Mouse (Mus musculus) erythroblast, adult 5-6 weeks (primary cell): ENCODE measurements around the gene Nup107. TPM values are rescaled to one million over a fixed set of nuclear protein-coding genes. Genes with fewer than 3 reads are reported as not detected.

Experiments used
- ATAC-seq: replicated peaks from 2 replicates; pipeline ENCODE4 v1.8.0; 2016; ENCODE audit warnings: moderate number of reproducible peaks, mild to moderate bottlenecking, moderate TSS enrichment, inconsistent platforms; ENCODE audit not compliant: poor library complexity, low FRiP score, severe bottlenecking
- total RNA-seq, 2 experiments: library from RNA; stranded (forward) in 1 of 2; stranded (reverse) in 1 of 2; fragments of 150-400 nt in 1 of 2; fragments of 200-764, 138-1000 nt in 1 of 2; gene quantifications; 2 replicates each; pipeline versions ENCODE4 v1.2.3 to v1.2.4; 2015 to 2017; ENCODE audit warnings: low replicate concordance in 2 of 2

Nup107 gene
- total RNA-seq, 2 experiments from 2014 or later, result 14.6 to 24.7 TPM

DNA sequence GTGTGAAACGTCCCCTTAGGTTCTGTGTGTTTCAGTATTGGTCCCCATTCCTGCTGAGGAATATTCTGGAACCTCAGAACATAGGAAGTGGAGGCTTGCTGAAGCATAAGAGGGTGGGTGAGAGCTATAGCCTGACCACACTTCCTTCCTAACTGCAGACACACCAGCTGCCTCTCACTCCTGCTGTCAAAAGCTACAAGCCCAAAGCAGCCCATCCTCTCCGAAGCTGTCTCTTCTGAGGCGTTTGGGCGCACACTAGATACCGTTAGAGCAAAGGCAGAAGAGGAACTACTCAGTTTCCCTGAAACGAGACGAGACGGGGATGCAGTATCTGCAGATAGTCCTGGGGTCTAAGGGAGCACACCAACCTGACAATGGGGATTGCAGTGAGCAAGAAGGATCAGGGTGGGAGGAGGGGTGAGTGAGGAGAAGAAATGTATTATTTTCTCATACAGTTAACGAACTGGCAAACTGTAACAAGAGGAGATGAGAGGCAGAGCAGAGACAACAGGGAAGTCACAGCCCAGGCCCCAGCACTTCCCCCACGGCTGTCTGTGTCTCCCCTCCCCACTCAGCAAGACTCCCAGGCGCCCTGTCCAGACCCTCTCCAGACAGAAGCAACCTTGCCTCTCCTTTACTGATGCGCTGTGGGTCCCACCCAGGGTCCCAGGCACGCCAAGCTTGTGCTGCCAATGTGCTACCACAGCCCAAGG, 37.3 kb downstream of the Nup107 start:
- 0 out of 2 replicates have a peak, but pooled peaks have one; percentile 41 for ATAC-seq

DNA sequence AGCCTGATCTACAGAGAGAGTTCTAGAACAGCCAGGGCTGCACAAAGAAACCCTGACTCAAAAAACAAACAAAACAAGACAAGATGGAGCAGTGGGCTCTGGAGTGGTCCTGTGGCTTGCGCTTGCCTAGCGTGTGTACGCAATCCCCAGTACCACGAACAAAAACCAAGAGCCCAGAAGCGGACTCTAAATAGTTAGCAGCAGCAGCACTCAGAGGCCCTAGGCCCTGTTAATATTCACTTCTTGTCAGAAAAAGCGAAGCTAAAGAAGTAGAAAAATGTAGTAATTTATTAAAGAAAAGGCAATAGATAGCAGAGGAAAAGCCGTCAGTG, 37.9 kb downstream of the Nup107 start:
- no peak for ATAC-seq

DNA sequence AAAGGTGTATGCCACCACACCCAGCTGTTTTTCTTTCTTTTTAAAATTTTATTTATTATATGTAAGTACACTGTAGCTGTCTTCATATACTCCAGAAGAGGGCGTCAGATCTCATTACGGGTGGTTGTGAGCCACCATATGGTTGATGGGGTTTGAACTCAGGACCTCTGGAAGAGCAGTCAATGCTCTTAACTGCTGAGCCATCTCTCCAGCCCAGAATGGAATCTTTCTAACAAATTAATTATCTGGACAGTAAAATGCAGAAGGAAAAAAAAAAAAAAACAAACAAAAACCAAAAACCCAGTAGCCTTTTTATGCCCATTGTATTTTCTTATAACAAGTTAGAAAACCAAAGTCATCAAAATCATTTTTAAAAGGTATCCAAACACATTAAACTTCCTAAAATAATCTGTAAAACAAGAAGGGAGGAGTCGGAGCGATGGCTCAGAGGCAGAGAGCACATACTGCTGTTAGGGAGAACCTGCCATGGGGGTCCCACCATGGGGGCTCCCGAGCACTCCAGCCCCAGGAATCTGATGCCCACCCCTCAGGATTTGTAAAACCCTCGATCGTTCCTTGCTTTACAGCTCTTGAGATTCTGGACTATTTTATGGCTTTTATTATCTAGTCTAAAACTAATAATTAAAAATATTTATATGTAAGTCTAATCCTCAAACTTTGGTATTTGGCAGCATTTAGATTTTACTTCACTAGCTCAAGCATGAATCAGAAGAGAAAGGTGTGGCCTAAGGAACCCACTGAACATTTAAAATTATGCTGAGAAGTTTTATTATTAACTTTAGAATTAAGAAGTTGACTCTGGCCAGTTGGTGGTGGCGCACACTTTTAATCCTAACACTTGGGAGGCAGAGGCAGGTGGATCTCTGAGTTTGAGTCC, 38.5 kb downstream of the Nup107 start:
- no peak for ATAC-seq

DNA sequence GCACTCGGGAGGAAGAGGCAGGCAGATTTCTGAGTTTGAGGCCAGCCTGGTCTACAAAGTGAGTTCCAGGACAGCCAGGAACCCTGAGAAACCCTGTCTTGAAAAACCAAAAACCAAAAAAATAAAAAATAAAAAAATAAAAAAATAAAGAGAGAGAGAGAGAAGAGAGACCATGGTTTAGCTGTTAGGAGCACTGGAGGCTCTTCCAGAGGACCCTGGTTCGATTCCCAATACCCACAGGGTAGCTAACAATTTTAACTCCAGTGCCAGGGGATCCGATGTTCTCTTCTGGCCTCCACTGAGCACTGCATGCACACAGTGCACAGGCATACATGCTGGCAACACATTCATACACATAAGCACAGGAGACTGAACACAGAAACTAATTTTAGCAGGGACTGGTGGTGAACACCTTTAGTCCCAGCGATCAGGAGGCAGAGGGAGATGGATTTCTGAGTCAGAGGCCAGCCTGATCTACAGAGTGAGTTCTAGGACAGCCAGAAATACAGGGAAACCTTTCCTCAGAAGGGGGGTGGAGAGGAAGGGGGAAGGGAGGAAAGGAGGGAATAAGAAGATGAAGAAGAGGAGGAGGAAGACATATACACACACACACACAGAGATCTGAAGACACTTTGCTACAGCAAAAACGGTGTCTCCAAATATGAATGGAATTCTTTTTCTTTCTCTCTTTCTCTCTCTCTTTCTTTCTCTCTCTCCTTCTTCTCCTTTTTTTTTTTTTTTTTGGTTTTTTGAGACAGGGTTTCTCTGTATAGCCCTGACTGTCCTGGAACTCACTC, 39.5 kb downstream of the Nup107 start:
- ATAC-seq, result no peak

DNA sequence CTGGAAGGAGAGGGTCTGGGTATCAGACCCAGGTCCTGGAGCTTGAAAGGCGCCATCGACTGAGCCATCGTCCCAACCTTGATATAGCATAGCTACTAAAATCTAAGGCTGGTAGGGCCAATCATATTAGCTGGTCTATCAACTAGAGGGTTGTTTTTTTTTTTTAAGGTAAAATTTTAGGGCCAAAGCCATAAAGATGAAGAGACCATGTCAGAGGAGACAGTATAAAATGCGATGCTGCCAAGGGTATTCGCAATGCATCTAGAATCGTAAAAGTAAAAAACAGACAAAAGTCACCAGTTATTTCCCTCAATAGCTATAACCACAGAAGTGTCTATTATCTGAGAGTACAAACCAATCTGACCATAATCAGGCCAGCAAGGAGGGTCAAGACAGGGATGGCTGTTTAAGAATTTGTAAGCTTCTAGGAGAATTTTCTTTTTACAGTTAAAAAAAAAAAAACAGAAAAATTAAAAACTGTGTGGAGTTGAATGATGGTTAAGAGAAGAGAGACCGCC, 40.1 kb downstream of the Nup107 start:
- no peak for ATAC-seq

DNA sequence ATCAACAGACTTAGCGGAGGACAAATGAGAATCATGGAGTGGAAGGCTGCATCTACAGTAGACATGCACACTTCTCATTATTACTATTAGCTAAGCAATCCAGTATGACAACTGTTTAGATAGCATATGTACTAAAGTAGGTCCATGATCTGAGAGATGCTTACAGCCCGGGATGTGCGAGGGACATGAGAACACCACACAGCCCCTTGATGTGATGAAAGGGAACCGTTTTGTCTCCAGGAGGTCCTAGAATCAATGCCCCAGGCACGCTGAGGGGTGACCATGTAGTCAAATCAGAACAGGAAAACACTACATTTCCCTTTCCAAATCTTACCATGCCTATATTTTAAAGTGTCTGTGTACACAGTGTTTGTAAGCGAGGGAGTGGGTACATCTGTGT, 40.8 kb downstream of the Nup107 start:
- ATAC-seq, result no peak

DNA sequence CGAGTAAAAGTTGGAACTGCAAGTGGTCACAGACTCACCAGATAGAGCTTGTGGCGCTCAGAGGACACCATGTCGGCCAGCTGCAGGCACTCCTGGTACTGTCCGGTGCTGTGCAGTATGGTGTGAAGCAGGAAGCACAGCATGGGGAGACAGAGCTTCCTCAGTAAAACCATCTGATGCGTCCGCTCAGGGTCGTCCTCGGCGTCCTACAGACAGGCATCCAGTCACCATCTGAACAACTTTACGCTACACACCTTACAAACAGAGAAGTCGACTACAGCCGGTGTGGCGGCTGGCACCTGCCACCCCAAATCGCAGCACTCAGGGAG, 41.3 kb downstream of the Nup107 start:
- ATAC-seq, result no peak

DNA sequence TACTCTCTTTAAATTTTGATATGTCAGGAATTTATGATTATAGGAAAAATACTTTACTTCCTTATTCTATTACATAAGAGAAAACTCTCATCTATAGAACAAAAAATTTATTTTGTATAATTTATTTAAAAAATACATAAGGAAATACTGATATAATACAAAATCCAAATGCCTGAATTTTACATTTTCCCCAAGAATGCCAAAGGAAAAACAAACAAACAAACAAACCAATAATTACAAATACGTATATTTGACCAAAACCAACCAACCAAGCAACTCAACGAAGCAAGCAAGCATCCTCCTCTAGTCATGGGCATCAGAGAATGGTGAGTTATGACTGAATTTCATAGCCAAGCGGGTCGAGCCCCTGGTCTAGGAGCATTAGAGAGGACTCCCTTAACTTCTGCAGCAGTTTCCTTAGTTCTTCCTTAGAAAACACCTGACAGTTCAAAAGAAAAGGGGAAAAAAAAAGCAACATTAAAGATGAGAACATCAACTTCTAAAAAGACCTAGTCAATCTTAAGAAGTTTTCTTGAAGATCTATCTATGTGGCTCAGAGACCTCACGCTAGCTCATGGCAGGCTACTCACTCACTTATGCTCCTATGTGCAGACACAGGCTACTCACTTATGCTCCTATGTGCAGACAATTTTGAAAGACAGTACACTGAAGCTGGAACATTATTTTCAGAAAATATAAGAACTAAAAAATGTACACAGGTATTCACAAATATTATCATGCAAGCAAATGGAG, 41.8 kb downstream of the Nup107 start:
- no peak for ATAC-seq

DNA sequence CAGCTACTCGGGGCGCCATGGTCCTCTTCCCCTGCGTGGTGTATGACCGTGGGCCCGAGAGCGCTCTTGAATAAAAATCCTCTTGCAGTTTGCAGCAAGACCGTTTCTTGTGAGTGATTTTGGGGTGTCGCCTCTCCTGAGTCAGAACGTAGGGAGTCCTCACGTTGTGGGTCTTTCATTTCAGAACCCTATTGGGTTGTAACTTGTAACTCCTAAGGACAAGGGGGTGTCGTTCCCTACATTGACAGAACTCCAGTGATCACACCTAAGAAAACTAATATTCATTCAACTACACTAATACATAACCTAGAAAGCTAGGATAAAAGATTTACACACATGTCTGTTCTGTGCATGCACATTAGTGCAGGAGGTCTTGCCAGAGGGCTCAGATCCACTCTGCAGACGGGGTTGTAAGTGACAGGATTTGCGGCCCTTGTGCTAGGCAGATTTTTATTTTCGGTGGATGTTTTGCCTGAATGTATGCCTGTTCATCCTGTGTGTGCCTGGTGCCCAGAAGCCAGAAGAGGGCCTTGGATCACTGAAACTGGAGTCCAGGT, 42.6 kb downstream of the Nup107 start:
- ATAC-seq, result no peak

DNA sequence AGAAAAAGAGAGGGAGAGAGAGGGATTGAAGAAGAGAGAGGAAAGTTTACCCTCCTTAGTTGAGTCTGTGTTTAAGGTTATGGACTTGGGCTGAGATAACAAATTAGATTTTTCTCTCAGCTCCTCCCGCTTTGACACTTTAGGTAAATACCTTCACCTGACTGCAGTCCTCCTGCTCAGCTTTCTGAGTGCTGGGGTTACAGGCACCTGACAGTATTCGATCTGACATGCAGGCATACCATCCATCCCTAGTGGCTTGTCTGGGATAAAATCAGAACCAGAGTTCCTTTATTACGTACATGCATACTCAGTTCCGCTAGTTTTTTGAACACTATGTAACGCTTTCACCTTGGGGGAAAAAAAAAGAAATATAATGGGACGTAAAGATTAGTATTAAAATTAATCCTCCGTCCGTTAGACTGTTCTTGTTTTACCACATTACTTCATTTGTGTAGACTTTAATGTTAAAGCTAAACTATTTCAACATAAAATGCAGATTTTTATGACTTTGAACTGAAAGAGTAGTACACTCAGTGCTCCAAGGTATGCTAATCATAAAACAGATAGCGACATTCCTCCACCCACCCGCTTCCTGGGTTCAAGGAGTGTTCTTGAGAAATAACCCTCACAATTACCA, 43.3 kb downstream of the Nup107 start:
- no peak for ATAC-seq

DNA sequence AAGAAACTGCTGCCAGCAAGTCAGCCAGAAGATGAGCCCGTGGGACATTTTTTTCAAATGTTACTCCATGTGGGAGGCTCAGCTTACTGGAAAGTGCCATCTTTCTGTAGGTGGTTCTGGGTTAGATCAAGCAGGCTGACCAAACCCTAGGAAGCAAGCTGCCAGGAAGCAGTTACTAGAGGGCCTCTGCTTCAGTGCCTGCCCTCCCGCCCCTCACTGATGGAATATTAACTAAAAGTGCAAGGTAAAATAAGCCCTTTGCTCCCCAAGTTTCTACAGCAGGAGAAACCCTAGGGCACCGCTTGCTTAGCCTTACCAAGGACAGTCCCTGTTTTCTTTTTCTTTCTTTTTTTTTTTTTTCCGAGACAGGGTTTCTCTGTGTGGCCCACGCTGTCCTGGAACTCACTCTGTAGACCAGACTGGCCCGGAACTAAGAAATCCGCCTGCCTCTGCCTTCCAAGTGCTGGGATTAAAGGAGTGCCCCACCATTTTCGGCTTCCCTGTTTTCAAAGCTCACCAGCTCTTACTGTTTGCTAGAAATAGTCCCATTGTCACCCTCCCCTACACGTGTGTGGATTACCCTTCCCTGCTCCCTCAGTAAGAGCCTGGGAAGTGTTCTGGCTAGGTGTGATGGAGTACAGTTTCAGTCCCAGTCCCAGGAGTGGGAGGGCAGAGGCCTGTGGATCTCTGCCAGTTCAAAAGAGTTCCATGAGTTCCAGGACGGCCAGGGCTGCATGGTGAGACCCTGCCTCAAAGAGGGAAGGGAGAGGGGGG, 44.0 kb downstream of the Nup107 start:
- ATAC-seq, result no peak

DNA sequence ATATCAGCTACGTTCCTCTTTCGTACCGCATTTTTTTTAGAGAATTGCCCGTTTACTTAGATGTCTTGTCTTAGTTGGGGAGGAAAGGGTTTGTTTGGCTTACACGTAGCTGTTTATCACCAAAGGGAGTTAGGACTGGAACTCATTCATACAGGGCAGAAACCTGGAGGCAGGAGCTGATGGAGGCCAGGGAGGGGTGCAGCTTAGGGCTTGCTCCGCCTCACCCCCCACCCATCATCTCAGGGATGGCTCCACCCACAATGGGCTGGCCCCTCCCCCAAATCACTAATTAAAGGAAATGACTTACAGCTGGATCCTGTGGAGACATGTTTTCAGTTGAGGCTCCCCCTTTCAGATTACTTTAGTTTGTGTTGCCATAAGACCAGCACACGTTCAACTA, 44.8 kb downstream of the Nup107 start:
- ATAC-seq, result no peak

DNA sequence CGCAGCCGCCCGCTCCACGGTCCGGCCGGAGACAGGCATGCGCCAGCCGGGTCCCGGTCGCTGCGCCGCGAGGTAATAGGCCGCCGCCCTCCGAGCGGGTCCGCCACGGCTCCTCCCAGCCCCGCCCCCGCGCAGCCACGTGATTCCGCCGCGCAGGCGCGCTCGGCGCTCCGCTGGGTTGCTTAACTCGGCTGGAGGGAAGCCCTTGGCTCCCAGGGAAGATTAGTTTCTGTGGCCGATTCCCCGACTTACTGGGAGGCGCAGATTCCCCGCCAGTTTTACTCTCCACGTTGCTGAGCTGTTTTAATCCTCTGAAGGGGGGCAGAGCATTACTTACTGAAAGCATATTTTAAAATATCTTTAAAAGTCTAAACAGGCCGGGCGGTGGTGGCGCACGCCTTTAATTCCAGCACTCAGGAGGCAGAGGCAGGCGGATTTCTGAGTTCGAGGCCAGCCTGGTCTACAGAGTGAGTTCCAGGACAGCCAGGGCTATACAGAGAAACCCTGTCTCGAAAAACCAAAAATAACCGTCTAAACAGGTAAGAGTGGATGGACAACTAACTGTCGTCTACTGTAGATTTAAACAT, 46.1 kb downstream of the Nup107 start, which contains the start of gene Slc35e3:
TSS of gene Slc35e3 (minus strand) at position 69 of the 587 bp plus-strand sequence.
- peak; percentile 96 for ATAC-seq

DNA sequence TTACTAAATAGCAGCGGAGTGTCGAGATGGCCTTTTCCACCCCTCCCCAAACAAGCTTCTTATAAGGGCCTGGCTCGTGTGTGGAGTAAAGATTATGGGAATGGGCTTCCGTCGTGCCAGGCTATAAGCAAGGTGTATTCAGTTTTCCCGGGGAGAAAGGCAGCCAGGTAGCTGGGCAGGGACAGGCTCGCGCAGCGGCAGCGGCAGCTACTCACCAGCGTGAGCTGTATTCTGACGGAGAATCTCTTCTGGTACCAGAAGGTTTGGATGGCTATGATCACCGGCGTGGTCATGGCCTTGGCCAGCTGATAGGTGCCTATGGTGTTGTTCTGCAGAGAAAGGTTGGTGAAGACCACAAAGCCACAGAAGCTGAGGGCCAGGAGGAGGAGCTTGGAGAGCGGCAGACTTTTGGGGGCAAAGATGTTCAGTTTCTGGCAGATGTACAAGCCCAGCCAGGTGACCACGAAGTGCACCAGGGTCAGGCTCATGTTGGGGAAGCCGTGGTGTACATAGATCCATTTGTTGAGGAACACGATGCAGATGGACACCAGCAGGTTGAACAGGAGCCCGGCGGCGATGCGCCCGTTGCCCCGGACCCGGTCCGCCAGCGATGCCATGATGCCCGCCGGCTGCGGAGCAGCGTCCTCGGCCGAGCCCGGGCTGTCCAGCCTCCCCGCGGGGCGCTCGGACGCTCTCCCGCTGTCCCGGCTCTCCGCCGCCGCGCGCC, 46.8 kb downstream of the Nup107 start:
- ATAC-seq, result peak; percentile 43; the same call in 1 of the 2 replicates

DNA sequence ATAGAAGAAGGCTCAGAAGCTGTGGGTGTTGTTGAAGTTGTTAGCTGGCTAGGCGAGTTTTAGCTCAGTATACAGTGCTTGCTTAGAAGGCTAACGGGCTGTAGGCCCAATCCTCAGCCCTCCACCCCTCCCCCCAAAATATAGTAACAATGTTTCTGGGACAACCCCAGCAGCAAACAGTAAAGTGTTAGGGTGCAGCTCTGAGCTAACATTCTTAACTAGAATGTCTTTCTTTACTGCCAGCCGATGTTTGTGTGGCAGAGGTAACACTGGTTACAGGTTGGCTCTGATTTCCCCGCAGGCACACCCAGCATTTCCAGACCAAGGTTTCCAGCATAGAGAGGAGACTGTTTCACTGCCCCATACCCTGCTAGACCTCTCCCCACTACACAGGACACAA, 48.6 kb downstream of the Nup107 start:
- no peak for ATAC-seq

DNA sequence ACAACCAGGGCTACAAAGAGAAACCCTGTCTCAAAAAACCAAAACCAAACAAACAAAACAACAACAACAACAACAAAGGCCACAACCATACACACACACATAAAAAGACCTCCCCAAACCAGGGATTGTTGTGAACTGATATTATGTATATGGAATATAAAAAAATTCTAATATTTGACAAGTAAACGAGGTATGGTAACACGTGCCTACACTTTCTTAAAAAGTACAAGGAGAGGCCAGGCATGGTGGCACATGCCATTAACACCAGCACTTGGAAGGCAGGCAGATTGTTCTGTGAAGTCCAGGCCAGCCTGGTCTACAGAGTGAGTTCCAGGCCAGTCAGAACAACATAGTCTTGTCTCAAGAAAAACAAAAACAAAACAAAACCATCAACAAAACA, 49.3 kb downstream of the Nup107 start:
- no peak for ATAC-seq

DNA sequence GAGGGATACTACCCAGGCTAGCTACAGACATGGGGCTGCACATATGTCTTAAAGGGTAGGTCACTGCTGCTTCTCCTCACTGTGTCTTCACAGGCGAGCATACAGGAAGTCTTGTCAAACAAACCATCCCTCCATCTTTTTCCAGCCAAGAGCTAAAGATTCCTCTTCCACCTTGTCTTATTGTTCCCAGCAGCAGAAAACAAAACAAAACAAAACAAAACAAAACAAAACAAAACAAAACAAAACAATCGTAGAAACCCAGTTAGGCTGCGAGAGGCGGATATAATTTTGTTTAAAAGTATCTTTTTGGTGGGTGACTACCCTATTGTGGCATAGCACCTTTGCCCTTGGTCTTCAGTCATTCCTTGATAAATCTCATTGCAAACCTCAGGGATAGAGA, 49.9 kb downstream of the Nup107 start:
- ATAC-seq, result no peak
